Mouse (Mus musculus) thymus, adult 2 months (tissue): ENCODE measurements around the gene Plcl1. TPM values are rescaled to one million over a fixed set of nuclear protein-coding genes. Genes with fewer than 3 reads are reported as not detected.

ENCODE experiments used
- DNase-seq: peaks from one replicate; pipeline ENCODE4 v3.0.0; 2021
- H3K27ac ChIP-seq: fragments of 200-500 bp; 2 replicates; pipeline ENCODE4 v1.5.1; 2012; ENCODE audit warnings: low read length, control low read depth; ENCODE audit not compliant: control insufficient read depth, insufficient read depth
- H3K27me3 ChIP-seq: fragments of 200-500 bp; 2 replicates; pipeline ENCODE4 v1.6.1; 2012; ENCODE audit warnings: mild to moderate bottlenecking, low read length, moderate library complexity, mixed read lengths; ENCODE audit not compliant: control insufficient read depth, insufficient read depth
- H3K36me3 ChIP-seq: fragments of 200-500 bp; 2 replicates; pipeline ENCODE4 v1.6.1; 2012; ENCODE audit warnings: mild to moderate bottlenecking, low read length, moderate library complexity; ENCODE audit not compliant: control insufficient read depth, insufficient read depth
- H3K4me1 ChIP-seq: fragments of 200-500 bp; replicated peaks from 2 replicates; pipeline ENCODE4 v1.6.1; 2012; ENCODE audit warnings: low read length; ENCODE audit not compliant: control insufficient read depth, insufficient read depth
- H3K4me3 ChIP-seq: fragments of 200-500 bp; 2 replicates; pipeline ENCODE4 v1.5.1; 2012; ENCODE audit warnings: mild to moderate bottlenecking, low read length, control low read depth, moderate library complexity; ENCODE audit not compliant: control insufficient read depth, insufficient read depth
- CTCF ChIP-seq: fragments of 200-500 bp; IDR thresholded peaks from 2 replicates; pipeline ENCODE4 v1.5.1; 2012; ENCODE audit warnings: mild to moderate bottlenecking, control low read depth, low read length, moderate library complexity, borderline replicate concordance; ENCODE audit not compliant: control insufficient read depth, poor library complexity, insufficient read depth; ENCODE audit errors: extremely low read depth
- POLR2A ChIP-seq: fragments of 200-500 bp; IDR thresholded peaks from 2 replicates; pipeline ENCODE4 v1.6.1; 2012; ENCODE audit warnings: mild to moderate bottlenecking, low read length, control low read depth, moderate library complexity; ENCODE audit not compliant: control insufficient read depth, poor library complexity, insufficient read depth; ENCODE audit errors: extremely low read depth
- WGBS: fragments of 180-500 bp; shearing (Covaris S2); methylation state at CpG from one replicate; pipeline ENCODE4 v1.1.7; 2018; 5-methylcytosine and 5-hydroxymethylcytosine counted together
- polyA plus RNA-seq: library from polyadenylated mRNA; depleted of rRNA; stranded (reverse); fragments of >200 nt; gene quantifications from 2 replicates; pipeline ENCODE4 v1.2.3, GENCODE M21; 2012

Gene Plcl1
- polyA plus RNA-seq, 1 experiment = 2.7 TPM

- H3K27ac ChIP-seq = no peak overlapping the region
- H3K4me3 ChIP-seq = no peak overlapping the region
- no peaks in the 10 kb centered on the region for H3K27me3 ChIP-seq
- H3K4me1 ChIP-seq = peaks cover 4% of the 10 kb centered on the region; the same call in 1 of the 2 replicates
- H3K36me3 ChIP-seq = no peaks in the 10 kb centered on the region
- DNase-seq = no peak
- 92% methylated on average over 2 of the region's 2 CpGs for WGBS
- TF ChIP-seq POLR2A (no peak), CTCF (no peak)
Measured at GRCm38 (mm10) chr1:55411079-55411478, 5.4 kb downstream of the Plcl1 start.

GRCm38 (mm10) chr1:55412569-55412968 is 6.8 kb downstream of the Plcl1 start:
- DNase-seq = no peak
- no peaks in the 10 kb centered on the region for H3K4me1 ChIP-seq
- H3K27me3 ChIP-seq = no peaks in the 10 kb centered on the region
- no peak for TF ChIP-seq CTCF
- TF ChIP-seq POLR2A = no peak
- no peak overlapping the region for H3K4me3 ChIP-seq
- 92% methylated on average over 6 of the region's 6 CpGs for WGBS
- H3K27ac ChIP-seq = no peak overlapping the region
- no peaks in the 10 kb centered on the region for H3K36me3 ChIP-seq

- Histone ChIP-seq H3K27ac (no peak overlapping the region), H3K36me3 (no peaks in the 10 kb centered on the region), H3K4me3 (no peak overlapping the region), H3K4me1 (no peaks in the 10 kb centered on the region), H3K27me3 (no peaks in the 10 kb centered on the region)
- DNase-seq = no peak
- TF ChIP-seq POLR2A = no peak
- no peak for TF ChIP-seq CTCF
- WGBS = 91% methylated on average over 1 of the region's 1 CpGs
Measured at GRCm38 (mm10) chr1:55413534-55413933, 7.8 kb downstream of the Plcl1 start.

GRCm38 (mm10) chr1:55418968-55419367 is 13.2 kb downstream of the Plcl1 start:
- Histone ChIP-seq H3K4me3 (no peak overlapping the region), H3K4me1 (no peaks in the 10 kb centered on the region), H3K27me3 (no peaks in the 10 kb centered on the region), H3K36me3 (no peaks in the 10 kb centered on the region), H3K27ac (no peak overlapping the region)
- WGBS = 42% methylated on average over 3 of the region's 3 CpGs
- TF ChIP-seq POLR2A = no peak
- no peak for TF ChIP-seq CTCF
- no peak for DNase-seq

- Histone ChIP-seq H3K27ac (no peak overlapping the region), H3K36me3 (no peaks in the 10 kb centered on the region), H3K27me3 (no peaks in the 10 kb centered on the region), H3K4me3 (no peak overlapping the region), H3K4me1 (no peaks in the 10 kb centered on the region)
- TF ChIP-seq CTCF (no peak), POLR2A (no peak)
- no peak for DNase-seq
- 95% methylated on average over 2 of the region's 2 CpGs for WGBS
Measured at GRCm38 (mm10) chr1:55427607-55428006, 21.9 kb downstream of the Plcl1 start.

GRCm38 (mm10) chr1:55429051-55429450 is 23.3 kb downstream of the Plcl1 start:
- WGBS = 98% methylated on average over 2 of the region's 2 CpGs
- Histone ChIP-seq H3K4me3 (no peak overlapping the region), H3K4me1 (no peaks in the 10 kb centered on the region), H3K27me3 (no peaks in the 10 kb centered on the region), H3K27ac (no peak overlapping the region), H3K36me3 (no peaks in the 10 kb centered on the region)
- DNase-seq = no peak
- no peak for TF ChIP-seq CTCF
- no peak for TF ChIP-seq POLR2A

- peaks cover 2% of the 10 kb centered on the region; the same call in 1 of the 2 replicates for H3K4me1 ChIP-seq
- H3K27me3 ChIP-seq = no peaks in the 10 kb centered on the region
- no peak for DNase-seq
- no peak for TF ChIP-seq CTCF
- TF ChIP-seq POLR2A = no peak
- no peak overlapping the region for H3K27ac ChIP-seq
- no peak overlapping the region for H3K4me3 ChIP-seq
- WGBS = 100% methylated on average over 1 of the region's 1 CpGs
- H3K36me3 ChIP-seq = no peaks in the 10 kb centered on the region
Measured at GRCm38 (mm10) chr1:55429708-55430107, 24.0 kb downstream of the Plcl1 start.
